Mouse (Mus musculus) heart, embryonic 12.5 days (tissue): Measurements from ENCODE around the gene 4930402H24Rik. TPM values are rescaled to one million over a fixed set of nuclear protein-coding genes. Genes with fewer than 3 reads are reported as not detected.

Source experiments
- ATAC-seq: fragments of 200-750 bp; cut with Nextera tagmentation; 2 replicates; pipeline ENCODE4 v1.8.0; 2017; ENCODE audit warnings: moderate TSS enrichment, moderate library complexity; ENCODE audit not compliant: insufficient number of reproducible peaks, low FRiP score
- H3K27ac ChIP-seq: fragments of 300-500 bp; sonication (generic); 2 replicates; pipeline ENCODE4 v1.5.1; 2016; ENCODE audit warnings: mild to moderate bottlenecking, moderate library complexity; ENCODE audit not compliant: poor library complexity, severe bottlenecking
- H3K27me3 ChIP-seq: fragments of 300-500 bp; sonication (generic); replicated peaks from 2 replicates; pipeline ENCODE4 v1.6.1; 2016; ENCODE audit warnings: mild to moderate bottlenecking, moderate library complexity
- H3K36me3 ChIP-seq: fragments of 300-500 bp; sonication (generic); 2 replicates; pipeline ENCODE4 v1.6.1; 2016; ENCODE audit warnings: mild to moderate bottlenecking, moderate library complexity
- H3K4me1 ChIP-seq: fragments of 300-500 bp; sonication (generic); replicated peaks from 2 replicates; pipeline ENCODE4 v1.6.1; 2016; ENCODE audit warnings: mild to moderate bottlenecking
- H3K4me2 ChIP-seq: fragments of 300-500 bp; sonication (generic); 2 replicates; pipeline ENCODE4 v1.6.1; 2016; ENCODE audit warnings: mild to moderate bottlenecking, moderate library complexity
- H3K4me3 ChIP-seq: fragments of 300-500 bp; sonication (generic); 2 replicates; pipeline ENCODE4 v1.5.1; 2016; ENCODE audit warnings: mild to moderate bottlenecking
- H3K9ac ChIP-seq: fragments of 300-500 bp; sonication (generic); 2 replicates; pipeline ENCODE4 v1.6.1; 2016; ENCODE audit warnings: mild to moderate bottlenecking, moderate library complexity
- H3K9me3 ChIP-seq: fragments of 300-500 bp; sonication (generic); replicated peaks from 2 replicates; pipeline ENCODE4 v1.6.1; 2016; ENCODE audit warnings: mild to moderate bottlenecking, moderate library complexity
- WGBS: fragments of 180-500 bp; shearing (Covaris S2); methylation state at CpG from one replicate; pipeline ENCODE4 v1.1.7; 2016; 5-methylcytosine and 5-hydroxymethylcytosine counted together
- polyA plus RNA-seq: library from polyadenylated mRNA; unstranded; fragments of >200 nt; fragmentation: Nextera tagmentation; extraction: Ambion mirVana; gene quantifications from 2 replicates; pipeline ENCODE4 v1.2.1, GENCODE M21; 2016

Gene 4930402H24Rik
- polyA plus RNA-seq: 61.1 and 66.5 TPM in 2 replicates

DNA sequence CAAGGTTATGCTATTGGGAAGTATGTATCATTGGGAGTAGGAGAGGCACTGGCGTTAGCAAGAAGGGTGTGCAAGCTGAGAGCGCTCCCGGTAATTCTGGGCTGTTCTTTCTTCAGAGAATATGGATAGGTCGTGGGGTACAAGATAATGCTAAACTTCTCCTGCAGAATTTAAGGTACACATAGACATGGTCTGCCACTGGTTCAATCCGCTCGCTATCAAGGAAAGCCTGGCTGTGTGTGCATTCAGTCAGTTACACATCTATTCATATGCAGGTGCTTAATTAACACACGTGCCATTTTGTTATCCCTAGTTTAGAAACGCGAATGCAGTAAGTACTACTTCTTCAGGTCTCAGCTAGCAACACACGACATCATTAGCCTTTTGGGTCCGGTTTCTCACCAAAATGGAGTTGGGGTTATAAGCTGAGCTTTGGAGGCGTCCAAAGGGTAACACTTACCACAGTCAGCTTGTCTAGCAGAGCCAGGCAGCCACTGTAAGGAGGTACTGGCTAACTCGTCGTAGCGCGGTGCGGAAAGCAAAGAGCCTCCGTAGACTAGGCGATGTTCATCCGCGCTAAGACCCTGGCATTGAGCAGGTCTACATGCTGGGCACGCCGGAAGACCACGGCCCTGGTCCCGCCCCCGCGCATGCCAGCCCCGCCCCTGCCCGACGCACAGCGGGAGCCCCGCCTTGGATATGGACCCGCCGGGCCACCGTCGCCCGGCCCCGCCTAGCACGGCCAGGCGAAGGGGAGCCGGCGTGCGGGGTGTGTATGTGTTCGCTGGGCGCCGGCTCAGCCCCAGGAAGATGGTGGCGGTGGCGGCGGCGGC lies at the start of gene 4930402H24Rik, which contains the start of gene Atrn:
Gene 4930402H24Rik (minus strand): TSS at position 656 of the 833 bp plus-strand sequence.
Gene Atrn (plus strand): TSS at position 745 of the 833 bp plus-strand sequence.
- Histone ChIP-seq H3K27me3 (no peaks in the 10 kb centered on the region), H3K27ac (peak within 1 kb of the TSS; percentile 72; the same call in 1 of the 2 replicates), H3K4me2 (peak within 1 kb of the TSS; percentile 90), H3K36me3 (0 out of 2 replicates have a peak, but pooled peaks cover 2% of the 10 kb centered on the region), H3K4me1 (peaks cover 16% of the 10 kb centered on the region), H3K9me3 (no peaks in the 10 kb centered on the region), H3K4me3 (peak within 1 kb of the TSS; percentile 88), H3K9ac (peak within 1 kb of the TSS; percentile 97)
- 4% methylated on average over 49 of the region's 50 CpGs for WGBS
- ATAC-seq: peak; percentile 99

DNA sequence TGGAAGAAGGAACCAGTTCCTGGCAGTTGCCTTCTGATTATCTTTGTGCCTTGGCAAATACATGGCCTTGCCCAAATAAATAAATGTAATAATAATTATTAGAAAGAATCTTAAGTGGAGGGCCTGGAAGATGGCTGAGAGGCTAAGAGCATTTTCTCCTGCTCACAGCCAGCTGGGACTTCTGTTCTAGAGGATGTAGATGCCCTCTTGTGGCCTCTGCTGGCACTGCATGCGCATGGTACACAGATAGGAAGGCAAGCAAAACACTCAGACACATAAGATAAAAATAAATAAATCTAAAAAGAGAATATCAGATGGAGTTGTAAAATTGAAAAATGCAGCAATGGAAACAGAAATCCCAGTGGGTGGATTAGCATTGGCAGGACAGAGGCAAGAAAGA lies 44.3 kb upstream of the 4930402H24Rik start:
- H3K27me3 ChIP-seq: no peaks in the 10 kb centered on the region
- H3K36me3 ChIP-seq: no peaks in the 10 kb centered on the region; the same call in 1 of the 2 replicates
- no peaks in the 10 kb centered on the region for H3K9me3 ChIP-seq
- no peak overlapping the region for H3K27ac ChIP-seq
- H3K4me3 ChIP-seq: no peak overlapping the region
- H3K4me2 ChIP-seq: no peak overlapping the region
- no peak overlapping the region for H3K9ac ChIP-seq
- H3K4me1 ChIP-seq: no peaks in the 10 kb centered on the region
- WGBS: 0% methylated on average over 1 of the region's 1 CpGs
- no peak for ATAC-seq

DNA sequence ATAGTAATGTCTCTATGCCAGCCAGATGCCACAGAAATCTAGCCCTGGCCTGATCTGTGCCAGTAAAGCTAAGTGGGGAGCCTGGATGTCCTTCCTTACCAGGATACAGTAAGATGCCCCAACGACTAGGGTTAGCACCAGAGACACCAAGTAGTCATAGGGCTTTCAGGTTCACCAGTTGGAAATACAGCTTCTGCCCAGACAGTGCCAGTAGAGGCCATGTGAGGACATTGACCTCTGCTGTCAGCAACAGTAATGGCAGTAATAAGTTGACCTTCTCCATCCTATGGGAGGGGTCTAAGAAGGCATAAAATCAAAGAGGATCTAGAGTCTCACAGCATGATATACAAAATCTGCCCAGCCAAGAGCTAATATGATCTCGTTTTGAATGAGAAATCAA lies 43.6 kb upstream of the 4930402H24Rik start:
- H3K27ac ChIP-seq: no peak overlapping the region
- H3K27me3 ChIP-seq: no peaks in the 10 kb centered on the region
- ATAC-seq: no peak
- no peaks in the 10 kb centered on the region; the same call in 1 of the 2 replicates for H3K36me3 ChIP-seq
- no peak overlapping the region for H3K4me2 ChIP-seq
- H3K9me3 ChIP-seq: no peaks in the 10 kb centered on the region
- no peak overlapping the region for H3K9ac ChIP-seq
- WGBS: 72% methylated on average over 2 of the region's 2 CpGs
- H3K4me3 ChIP-seq: no peak overlapping the region
- H3K4me1 ChIP-seq: no peaks in the 10 kb centered on the region

DNA sequence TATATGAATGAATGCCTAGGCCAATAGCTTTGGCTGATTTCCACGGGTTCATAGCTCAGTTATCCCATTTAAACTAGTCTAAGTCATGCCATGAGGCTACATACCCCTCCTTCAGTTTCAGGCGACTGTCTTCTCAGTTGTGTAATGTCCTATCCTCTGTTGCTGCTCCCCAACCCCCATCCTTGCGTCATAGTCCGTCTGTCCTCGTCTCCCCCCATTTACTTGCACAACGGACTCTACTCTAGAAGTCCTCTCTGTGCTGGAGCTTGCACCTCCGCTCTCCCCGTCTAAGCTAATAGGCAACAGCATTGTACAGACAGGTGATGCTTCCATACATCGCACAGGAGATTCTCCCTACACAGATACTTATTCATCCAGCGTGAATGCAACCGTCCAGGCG lies 26.7 kb upstream of the 4930402H24Rik start:
- H3K27me3 ChIP-seq: no peaks in the 10 kb centered on the region
- H3K9ac ChIP-seq: no peak overlapping the region
- H3K4me2 ChIP-seq: no peak overlapping the region
- no peaks in the 10 kb centered on the region for H3K9me3 ChIP-seq
- ATAC-seq: no peak
- H3K27ac ChIP-seq: no peak overlapping the region
- WGBS: 85% methylated on average over 12 of the region's 12 CpGs
- peaks cover 3% of the 10 kb centered on the region; the same call in 1 of the 2 replicates for H3K36me3 ChIP-seq
- H3K4me3 ChIP-seq: no peak overlapping the region
- no peaks in the 10 kb centered on the region for H3K4me1 ChIP-seq

DNA sequence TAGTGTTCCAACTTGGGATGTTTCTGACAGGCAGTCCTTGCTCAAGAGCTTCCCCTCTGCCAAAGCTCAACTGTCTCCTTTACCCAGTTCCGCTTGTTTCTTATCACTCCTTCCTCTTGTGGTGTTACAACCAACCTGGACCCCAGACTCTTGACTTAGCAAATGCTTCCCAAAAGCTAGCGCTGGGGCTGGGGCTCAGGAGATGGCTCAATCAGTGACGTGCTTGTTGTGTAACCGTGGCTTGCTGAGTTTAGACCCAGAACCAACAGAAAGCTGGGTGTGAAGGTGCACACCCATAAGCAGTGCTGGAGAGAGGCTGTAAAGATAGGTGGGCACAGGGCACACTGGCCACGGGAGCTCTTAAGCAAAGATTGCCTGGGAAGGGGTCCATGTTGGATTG lies 23.8 kb upstream of the 4930402H24Rik start:
- no peak for ATAC-seq
- Histone ChIP-seq H3K4me1 (no peaks in the 10 kb centered on the region), H3K27ac (no peak overlapping the region), H3K4me2 (no peak overlapping the region), H3K9me3 (no peaks in the 10 kb centered on the region), H3K27me3 (no peaks in the 10 kb centered on the region), H3K9ac (no peak overlapping the region), H3K36me3 (no peaks in the 10 kb centered on the region), H3K4me3 (no peak overlapping the region)
- WGBS: 79% methylated on average over 5 of the region's 5 CpGs

DNA sequence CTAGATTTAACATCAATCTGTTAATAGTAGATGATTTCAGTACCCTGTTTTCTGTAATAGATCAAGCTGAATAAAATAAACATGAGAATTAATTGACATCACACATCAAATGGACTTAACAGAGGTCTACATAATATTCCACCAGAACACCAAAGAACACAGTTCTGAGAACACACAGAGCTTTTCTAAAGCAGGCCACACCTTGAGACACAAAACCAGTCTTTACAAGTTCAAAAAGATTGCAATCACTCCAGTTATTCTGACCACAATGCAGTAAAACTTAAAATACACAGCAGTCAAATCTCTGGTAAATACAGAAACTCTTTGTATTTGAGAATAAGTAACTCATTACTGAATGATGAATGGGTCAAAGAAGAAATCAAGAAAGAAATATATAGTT lies 22.3 kb upstream of the 4930402H24Rik start:
- H3K4me1 ChIP-seq: no peaks in the 10 kb centered on the region
- H3K27me3 ChIP-seq: no peaks in the 10 kb centered on the region
- H3K9me3 ChIP-seq: no peaks in the 10 kb centered on the region
- no peak for ATAC-seq
- H3K27ac ChIP-seq: no peak overlapping the region
- no peaks in the 10 kb centered on the region for H3K36me3 ChIP-seq
- no peak overlapping the region for H3K4me2 ChIP-seq
- H3K4me3 ChIP-seq: no peak overlapping the region
- no peak overlapping the region for H3K9ac ChIP-seq

DNA sequence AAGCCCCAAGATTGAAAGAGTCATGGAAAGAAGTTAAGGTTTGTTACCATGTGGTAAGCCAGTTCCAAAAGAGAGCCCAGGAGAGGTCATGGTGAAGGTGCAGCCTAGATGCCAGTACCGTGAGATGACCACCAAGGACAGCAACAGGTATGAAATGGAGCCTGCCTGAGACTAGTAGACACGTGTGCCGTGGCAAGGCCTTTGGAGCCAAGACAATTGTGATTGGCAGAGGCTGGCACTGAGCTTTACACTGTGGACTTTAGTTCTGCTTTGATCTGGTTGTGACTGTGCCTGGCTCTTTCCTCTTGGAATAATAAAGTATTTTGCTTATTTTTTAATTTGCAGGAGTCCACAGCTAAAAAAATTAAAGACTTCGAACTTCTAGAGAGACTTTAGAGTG lies 21.8 kb upstream of the 4930402H24Rik start:
- Histone ChIP-seq H3K27ac (no peak overlapping the region), H3K27me3 (no peaks in the 10 kb centered on the region), H3K4me3 (no peak overlapping the region), H3K4me1 (no peaks in the 10 kb centered on the region), H3K4me2 (no peak overlapping the region), H3K36me3 (no peaks in the 10 kb centered on the region), H3K9me3 (no peaks in the 10 kb centered on the region), H3K9ac (no peak overlapping the region)
- ATAC-seq: no peak
- WGBS: 87% methylated on average over 4 of the region's 4 CpGs

DNA sequence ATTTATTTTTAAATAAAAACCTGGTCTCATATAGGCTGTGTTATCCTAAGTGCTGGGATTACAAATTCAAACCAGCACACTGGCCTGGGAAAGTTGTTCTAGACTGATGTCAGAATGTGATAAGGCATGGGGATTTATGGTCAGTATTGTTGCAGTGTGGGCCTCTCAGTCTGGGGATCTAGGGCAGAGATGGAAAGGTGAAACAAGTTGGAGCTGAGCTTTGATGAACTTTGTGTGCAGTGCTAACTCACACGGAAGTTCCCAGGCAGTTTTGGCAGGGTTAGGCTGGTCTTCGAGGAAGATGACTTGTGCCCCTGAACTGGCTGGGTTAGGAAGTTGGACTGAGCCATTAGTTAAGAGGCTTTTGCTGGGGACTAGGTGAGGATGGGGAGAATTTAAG lies 18.7 kb upstream of the 4930402H24Rik start:
- Histone ChIP-seq H3K4me2 (no peak overlapping the region), H3K27ac (no peak overlapping the region), H3K9ac (no peak overlapping the region), H3K4me1 (no peaks in the 10 kb centered on the region), H3K36me3 (no peaks in the 10 kb centered on the region), H3K4me3 (no peak overlapping the region), H3K27me3 (no peaks in the 10 kb centered on the region), H3K9me3 (no peaks in the 10 kb centered on the region)
- 72% methylated on average over 2 of the region's 2 CpGs for WGBS
- no peak for ATAC-seq

DNA sequence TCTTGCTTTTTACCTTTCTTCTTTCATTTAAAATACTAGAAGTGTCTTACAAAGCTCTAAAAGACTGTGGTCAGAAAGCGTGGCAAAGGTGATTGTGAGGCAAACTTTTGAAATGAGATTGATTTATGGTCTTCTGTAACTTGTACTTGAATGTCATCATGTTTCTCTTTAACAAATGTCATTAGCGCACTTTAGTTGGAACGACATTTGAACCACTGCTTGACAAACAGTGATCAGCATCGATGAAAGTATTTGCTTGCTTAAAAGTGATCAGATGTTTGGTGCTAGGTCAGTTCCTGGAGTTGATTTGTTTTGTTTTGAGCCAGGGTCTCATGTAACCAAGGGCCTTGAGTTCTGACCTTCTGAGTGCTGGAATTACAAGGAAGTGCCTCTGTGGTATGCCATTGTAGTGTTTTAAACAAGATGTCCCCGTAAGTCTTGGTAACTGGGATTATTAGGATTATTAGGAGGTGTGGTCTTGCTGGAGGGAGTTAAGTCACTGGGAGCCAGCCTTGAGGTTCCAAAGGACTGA lies 12.9 kb upstream of the 4930402H24Rik start:
- no peak for ATAC-seq
- Histone ChIP-seq H3K36me3 (peaks cover 5% of the 10 kb centered on the region; the same call in 1 of the 2 replicates), H3K27me3 (no peaks in the 10 kb centered on the region), H3K9me3 (no peaks in the 10 kb centered on the region), H3K4me1 (peaks cover 10% of the 10 kb centered on the region), H3K4me3 (no peak overlapping the region), H3K9ac (no peak overlapping the region), H3K27ac (no peak overlapping the region), H3K4me2 (no peak overlapping the region)
- WGBS: 80% methylated on average over 5 of the region's 5 CpGs

DNA sequence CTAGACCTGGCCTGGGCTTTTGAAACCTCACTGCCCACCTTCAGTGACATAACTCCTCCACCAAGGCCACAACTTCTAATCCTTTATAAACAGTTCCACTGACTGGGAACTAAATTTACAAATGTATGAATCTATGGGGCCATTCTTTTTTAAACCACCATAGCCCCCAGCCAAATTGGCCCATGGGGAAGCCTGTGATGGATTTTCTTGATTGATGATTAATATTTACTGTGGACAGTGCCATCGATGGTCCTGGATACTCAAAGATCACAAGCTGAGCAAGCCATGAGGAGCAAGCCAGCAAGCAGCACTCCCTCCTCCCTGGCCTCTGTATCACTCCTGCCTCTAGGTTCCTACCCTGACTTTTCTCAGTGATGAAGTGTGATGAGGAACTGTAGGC lies 11.5 kb upstream of the 4930402H24Rik start:
- WGBS: 98% methylated on average over 1 of the region's 1 CpGs
- no peaks in the 10 kb centered on the region for H3K27me3 ChIP-seq
- ATAC-seq: no peak

DNA sequence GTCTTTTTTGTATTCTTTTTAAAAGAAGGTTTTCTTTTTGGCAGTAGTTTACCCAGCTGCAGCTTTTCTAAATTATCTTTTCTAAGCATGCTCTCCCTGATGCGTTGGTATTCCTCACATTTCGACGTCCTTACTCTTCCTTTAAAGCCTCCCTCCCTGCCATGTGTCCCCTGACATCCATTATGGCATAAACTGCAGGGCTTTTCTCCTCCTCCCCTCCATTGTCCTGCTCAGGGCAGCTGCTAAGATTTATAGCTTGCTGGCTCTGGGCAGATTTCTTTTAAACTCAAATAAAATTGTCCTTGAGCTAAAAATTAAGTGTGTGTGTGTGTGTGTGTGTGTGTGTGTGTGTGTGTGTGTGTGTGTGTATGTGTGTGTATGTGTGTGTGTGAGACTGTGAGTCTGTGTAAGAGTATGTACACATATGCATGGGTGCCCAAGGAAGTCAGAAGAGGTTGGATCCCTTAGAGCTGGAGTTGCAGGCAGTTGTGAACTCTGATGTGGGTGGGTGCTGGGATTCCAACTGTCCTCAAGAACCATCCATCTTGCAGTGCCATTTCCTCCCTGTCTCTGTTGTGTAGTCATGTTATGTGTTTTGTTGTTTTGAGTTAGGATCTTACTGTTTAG lies 10.4 kb upstream of the 4930402H24Rik start:
- peaks cover 15% of the 10 kb centered on the region for H3K4me1 ChIP-seq
- H3K4me3 ChIP-seq: no peak overlapping the region
- no peaks in the 10 kb centered on the region for H3K9me3 ChIP-seq
- H3K36me3 ChIP-seq: peaks cover 5% of the 10 kb centered on the region; the same call in 1 of the 2 replicates
- H3K9ac ChIP-seq: no peak overlapping the region
- 75% methylated on average over 3 of the region's 3 CpGs for WGBS
- H3K27ac ChIP-seq: no peak overlapping the region
- no peaks in the 10 kb centered on the region for H3K27me3 ChIP-seq
- no peak for ATAC-seq
- H3K4me2 ChIP-seq: no peak overlapping the region

More for the DNA sequence above, 11.5 kb upstream of the 4930402H24Rik start:
- Histone ChIP-seq H3K9ac (no peak overlapping the region), H3K4me2 (no peak overlapping the region), H3K4me3 (no peak overlapping the region), H3K36me3 (peaks cover 5% of the 10 kb centered on the region; the same call in 1 of the 2 replicates), H3K27ac (no peak overlapping the region), H3K4me1 (peaks cover 15% of the 10 kb centered on the region), H3K9me3 (no peaks in the 10 kb centered on the region)
